Mouse (Mus musculus): ENCODE results near the gene Vmp1.
A peak's percentile ranks its signal among the peaks of the same experiment; 100 is the strongest.

Gene Vmp1

DNA sequence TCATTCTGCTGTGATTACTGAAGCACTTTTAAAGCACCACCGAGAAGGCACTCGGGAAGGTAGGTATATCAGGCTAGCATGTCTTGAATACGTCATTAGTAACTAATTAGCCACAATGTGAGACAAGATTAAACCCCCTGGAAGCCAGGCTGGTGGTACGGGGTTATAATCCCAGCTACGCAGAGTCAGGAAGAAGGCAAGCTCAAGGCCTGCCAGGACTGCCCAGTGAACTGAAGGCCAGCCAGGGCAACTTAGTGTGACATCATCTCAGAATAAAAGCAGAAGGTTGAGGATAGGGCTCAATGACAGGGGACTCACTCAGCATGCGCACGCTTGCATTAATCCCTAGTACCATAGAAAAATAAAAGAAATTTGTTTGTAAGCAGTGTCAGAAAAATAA is 53.7 kb downstream of the Vmp1 start:
- DNase-seq (ENCODE audit: low spot score) = no peak

- no peak for DNase-seq (ENCODE audit: low spot score)
These were observed 54.2 kb downstream of the Vmp1 start for GRCm38 (mm10) chr11:86629445-86629844.

GRCm38 (mm10) chr11:86628448-86628847 is 55.2 kb downstream of the Vmp1 start:
- DNase-seq (ENCODE audit: low spot score) = no peak

GRCm38 (mm10) chr11:86627649-86628048 is 56.0 kb downstream of the Vmp1 start:
- DNase-seq (ENCODE audit: low spot score) = no peak

DNA sequence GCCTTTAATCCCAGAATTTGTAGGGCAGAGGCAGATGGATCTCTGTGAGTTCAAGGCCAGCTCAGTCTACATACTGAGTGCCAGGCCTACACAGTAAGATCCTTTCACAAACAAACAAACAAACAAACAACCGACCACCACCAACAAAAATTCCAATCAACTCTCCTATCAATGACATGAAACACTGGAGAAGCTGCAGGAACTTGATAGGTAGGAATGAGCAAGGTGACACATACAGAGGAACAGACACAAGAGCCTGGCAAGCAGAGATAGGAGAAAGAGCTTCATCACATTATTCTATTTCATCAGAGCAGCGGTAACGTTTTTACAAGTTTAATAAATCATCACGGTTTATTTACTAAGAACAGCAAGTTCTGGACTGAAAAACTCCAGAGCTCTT is 56.9 kb downstream of the Vmp1 start:
- no peak for DNase-seq (ENCODE audit: low spot score)

DNA sequence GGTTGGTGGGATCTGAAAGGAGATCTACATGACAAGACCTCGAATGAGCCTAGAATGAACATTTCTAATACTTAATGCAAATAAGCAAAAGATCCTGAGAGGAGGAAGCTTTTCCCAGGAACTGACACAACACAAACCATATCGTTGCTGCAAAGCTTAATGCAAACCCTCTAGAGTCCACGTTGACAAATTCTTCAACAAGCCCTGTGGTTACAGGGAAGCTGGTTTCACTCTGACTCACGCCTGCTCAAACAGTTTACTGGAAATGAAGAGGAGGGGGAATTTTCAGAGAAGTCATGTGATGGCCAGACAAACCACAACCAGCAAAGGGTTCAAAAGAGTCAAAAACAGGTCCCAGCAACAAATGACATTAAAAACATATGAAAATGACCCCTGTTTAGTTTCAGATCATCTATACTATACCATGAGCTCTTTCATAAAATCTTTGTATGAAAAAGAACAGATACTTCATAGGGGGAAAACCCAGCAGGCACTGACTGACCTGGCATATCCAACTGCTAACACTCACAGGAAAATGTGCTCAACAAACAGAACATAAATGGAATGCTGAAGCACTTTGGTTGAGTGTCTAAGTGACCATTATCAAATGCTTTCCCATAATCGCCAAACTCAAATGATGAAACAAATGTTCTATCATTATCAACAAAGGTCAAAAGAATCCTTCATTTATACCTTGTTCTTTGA is 59.2 kb downstream of the Vmp1 start:
- DNase-seq (ENCODE audit: low spot score) = no peak

DNA sequence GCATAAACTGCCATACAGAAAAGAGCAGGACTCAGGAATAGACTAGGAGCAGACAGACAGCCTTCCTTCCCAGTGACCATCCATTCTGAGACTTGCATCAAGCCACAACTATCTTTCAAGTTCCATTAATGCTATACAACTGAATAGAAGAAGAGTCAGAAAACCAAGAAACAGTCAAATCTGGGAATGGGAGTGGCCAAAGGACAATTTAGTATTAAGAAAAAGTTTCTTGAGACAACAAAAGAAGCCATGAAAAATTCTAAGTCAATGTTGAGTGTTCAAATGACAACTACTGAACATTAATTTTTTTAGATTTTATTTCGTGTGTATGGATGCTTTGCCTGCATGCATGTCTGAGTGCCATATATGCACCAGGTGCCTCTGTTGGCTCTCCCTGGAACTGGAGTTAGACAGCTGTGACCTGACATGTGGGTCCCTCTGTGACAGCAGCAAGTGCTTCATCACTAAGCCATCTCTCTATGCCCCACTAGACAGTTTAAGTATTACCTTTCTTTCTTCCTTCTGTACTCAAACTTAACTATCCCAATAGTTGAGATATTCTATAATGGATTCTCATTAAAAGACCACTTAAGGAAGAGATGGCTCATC is 60.1 kb downstream of the Vmp1 start:
- no peak for DNase-seq (ENCODE audit: low spot score)

DNA sequence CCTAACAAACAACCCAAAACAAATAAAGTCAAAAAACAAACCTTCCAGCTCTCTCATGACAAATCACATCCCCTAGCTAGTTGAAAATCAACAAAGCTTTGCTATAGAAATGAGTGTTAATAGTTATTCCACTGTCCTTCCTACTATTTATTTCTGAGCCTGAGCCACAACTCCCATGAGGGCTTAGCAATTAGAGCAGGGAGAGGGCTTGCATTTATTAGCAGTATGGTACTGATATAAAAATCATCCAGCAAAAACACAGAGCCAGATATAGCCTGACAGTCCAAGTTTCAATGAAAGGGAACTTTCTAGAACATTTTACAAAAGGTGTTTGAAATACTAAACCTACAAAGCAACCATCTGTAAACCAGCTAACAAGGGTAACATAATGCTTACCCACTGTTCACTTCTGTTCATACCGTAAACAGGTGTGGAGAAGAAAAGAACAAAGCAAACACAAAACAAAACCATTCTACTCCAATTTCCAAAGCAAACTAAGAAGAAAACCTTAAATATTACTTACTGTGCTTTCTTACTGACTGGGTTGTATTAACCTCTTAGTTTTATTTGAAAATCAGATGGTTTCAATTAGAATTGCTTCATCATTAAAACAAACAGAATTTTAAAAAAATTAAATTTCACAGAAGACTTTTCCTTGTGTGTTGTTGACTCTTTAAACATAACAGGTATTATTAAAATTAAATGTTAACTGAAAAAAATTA is 61.3 kb downstream of the Vmp1 start:
- DNase-seq (ENCODE audit: low spot score) = no peak

GRCm38 (mm10) chr11:86621139-86621538 is 62.5 kb downstream of the Vmp1 start:
- no peak for DNase-seq (ENCODE audit: low spot score)

GRCm38 (mm10) chr11:86618548-86619335 is 64.9 kb downstream of the Vmp1 start:
- no peak for DNase-seq (ENCODE audit: low spot score)

DNA sequence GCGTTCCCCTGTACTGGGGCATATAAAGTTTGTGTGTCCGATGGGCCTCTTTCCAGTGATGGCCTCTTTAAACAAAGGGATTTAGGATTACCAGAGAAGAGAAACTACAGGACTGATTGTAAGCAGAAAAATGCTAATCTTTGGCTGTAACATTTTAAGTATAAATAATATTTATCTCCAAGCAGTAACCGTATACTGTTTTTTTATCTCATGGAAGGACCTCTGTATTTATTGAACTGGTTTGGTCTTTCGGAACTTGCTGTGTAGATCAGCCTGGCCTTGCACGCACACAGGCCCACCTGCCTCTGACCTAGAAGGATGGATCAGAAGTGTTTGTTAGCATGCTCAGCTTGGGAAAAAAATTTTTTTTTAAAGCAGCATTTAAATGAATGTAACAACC is 69.0 kb downstream of the Vmp1 start:
- no peak for DNase-seq (ENCODE audit: low spot score)

- peak; percentile 23 for DNase-seq (ENCODE audit: low spot score)
These were observed 69.5 kb downstream of the Vmp1 start for GRCm38 (mm10) chr11:86614056-86614530.

- DNase-seq (ENCODE audit: low spot score) = no peak
These were observed 71.6 kb downstream of the Vmp1 start for GRCm38 (mm10) chr11:86611991-86612390.

- no peak for DNase-seq (ENCODE audit: low spot score)
These were observed 73.4 kb downstream of the Vmp1 start for GRCm38 (mm10) chr11:86610239-86610638.

- DNase-seq (ENCODE audit: low spot score) = no peak
These were observed 75.8 kb downstream of the Vmp1 start for GRCm38 (mm10) chr11:86607808-86608350.

DNA sequence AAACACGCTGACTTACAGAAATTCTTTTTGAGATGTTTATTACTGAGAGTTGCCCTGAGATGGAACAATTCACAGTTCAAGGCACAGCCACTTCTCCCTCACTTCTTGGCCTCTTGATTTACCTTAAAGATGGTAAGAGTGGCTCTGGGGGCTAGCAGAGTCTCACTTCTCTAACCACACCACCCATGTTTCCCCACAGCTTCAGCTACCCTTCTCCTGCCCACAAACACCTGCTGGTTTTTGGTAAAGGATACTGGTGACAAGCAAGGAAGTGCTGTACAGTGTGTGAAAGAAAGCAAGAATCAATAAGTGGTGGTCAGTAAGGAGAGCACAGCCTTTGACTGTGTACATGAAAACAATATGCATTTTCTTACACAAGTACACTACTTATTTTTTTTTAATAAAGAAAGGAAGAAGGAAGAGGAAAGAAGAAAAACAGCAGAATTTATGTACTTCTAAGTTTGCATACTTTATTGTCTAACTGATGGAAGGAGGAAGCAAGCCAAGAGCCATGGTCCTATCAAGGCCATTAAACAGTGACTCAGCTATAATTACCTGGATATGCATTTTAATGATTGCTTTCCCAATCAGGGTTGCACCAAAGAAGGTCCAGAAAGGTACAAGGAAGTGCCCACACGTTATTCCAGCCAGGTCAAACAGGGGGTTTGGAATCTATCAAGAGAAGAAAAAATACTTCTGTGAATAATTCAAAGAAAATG is 76.9 kb downstream of the Vmp1 start:
- no peak for DNase-seq (ENCODE audit: low spot score)

GRCm38 (mm10) chr11:86604732-86605520 is 78.7 kb downstream of the Vmp1 start:
- DNase-seq (ENCODE audit: low spot score) = no peak

- DNase-seq (ENCODE audit: low spot score) = no peak
These were observed 79.3 kb downstream of the Vmp1 start for GRCm38 (mm10) chr11:86604289-86604688.

DNA sequence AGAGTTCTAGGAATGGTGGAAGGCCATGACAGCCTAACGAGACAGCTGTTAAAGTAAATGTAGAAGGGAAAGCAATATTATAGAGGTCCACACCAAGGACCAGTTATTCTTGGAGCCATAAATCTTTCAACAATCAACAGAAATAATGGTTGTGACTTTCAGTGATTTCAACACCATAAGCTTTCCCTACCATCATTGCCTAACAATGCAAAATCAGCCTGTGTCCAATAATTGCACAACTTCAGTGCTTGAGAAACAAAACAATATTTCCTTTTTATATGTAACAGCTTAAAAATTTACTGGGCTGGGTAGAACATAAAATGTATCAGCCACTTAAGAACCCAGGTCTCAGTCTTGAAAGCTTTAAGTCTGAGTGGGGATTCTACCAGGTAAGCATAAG is 79.9 kb downstream of the Vmp1 start:
- no peak for DNase-seq (ENCODE audit: low spot score)

GRCm38 (mm10) chr11:86602116-86602515 is 81.5 kb downstream of the Vmp1 start:
- no peak for DNase-seq (ENCODE audit: low spot score)

GRCm38 (mm10) chr11:86600209-86600557 is 83.5 kb downstream of the Vmp1 start:
- DNase-seq (ENCODE audit: low spot score) = no peak
